Mouse (Mus musculus) gastrocnemius, postnatal 4 days (tissue): ENCODE measurements around the gene Lgals4. TPM values are rescaled to one million over a fixed set of nuclear protein-coding genes. Genes with fewer than 3 reads are reported as not detected.
"Not testable (repeated sequence)": the region's sequence is repeated elsewhere in the genome, so short reads cannot be mapped to it uniquely, and the experiment has no call there.

Experiments
- DNase-seq, 2 experiments: peaks; one replicate each; pipeline ENCODE4 v3.0.0; 2021 to 2022; ENCODE audit warnings: low spot score in 2 of 2, mixed read lengths in 2 of 2
- total RNA-seq, 2 experiments: library from RNA; stranded (reverse); gene quantifications; 2 replicates each; pipeline ENCODE4 v1.2.3; 2021

Gene Lgals4
- total RNA-seq, 2 experiments from 2014 or later = 5.3 to 8.7 TPM

- DNase-seq = no peak
Observed at GRCm38 (mm10) chr7:28862817-28863499, 29.3 kb downstream of the Lgals4 start.

GRCm38 (mm10) chr7:28863540-28863939 lies 29.9 kb downstream of the Lgals4 start, which contains the start of gene Lgals7:
Lgals7 (plus strand) TSS chr7:28863853.
- no peak for DNase-seq

GRCm38 (mm10) chr7:28864288-28864750 lies 30.7 kb downstream of the Lgals4 start:
- no peak for DNase-seq

GRCm38 (mm10) chr7:28865481-28866300 lies 32.0 kb downstream of the Lgals4 start:
- peak; percentile 54 to 79 for DNase-seq

GRCm38 (mm10) chr7:28866769-28867507 lies 33.3 kb downstream of the Lgals4 start:
- DNase-seq = peak in 1 of 2 experiments; percentile 36

- peak in 1 of 2 experiments; percentile 80 for DNase-seq
Observed at GRCm38 (mm10) chr7:28867508-28868340, 34.1 kb downstream of the Lgals4 start.

GRCm38 (mm10) chr7:28870901-28871664 lies 37.4 kb downstream of the Lgals4 start:
- no peak for DNase-seq

- no peak for DNase-seq
Observed at GRCm38 (mm10) chr7:28874565-28874964, 40.9 kb downstream of the Lgals4 start.

GRCm38 (mm10) chr7:28876099-28876498 lies 42.4 kb downstream of the Lgals4 start:
- no peak for DNase-seq

- DNase-seq = no peak
Observed at GRCm38 (mm10) chr7:28877155-28877554, 43.5 kb downstream of the Lgals4 start.

- no peak for DNase-seq
Observed at GRCm38 (mm10) chr7:28877856-28878255, 44.2 kb downstream of the Lgals4 start.

- no peak for DNase-seq
Observed at GRCm38 (mm10) chr7:28879606-28880005, 46.0 kb downstream of the Lgals4 start.

- no peak for DNase-seq
Observed at GRCm38 (mm10) chr7:28880554-28880953, 46.9 kb downstream of the Lgals4 start.

- DNase-seq = no peak
Observed at GRCm38 (mm10) chr7:28881199-28881598, 47.5 kb downstream of the Lgals4 start, which contains the start of gene Capn12. Capn12 (plus strand) TSS chr7:28881422.

- DNase-seq = no peak
Observed at GRCm38 (mm10) chr7:28883039-28883438, 49.4 kb downstream of the Lgals4 start.

GRCm38 (mm10) chr7:28883704-28884103 lies 50.0 kb downstream of the Lgals4 start:
- DNase-seq = not testable (repeated sequence)

GRCm38 (mm10) chr7:28886486-28886885 lies 52.8 kb downstream of the Lgals4 start:
- DNase-seq = no peak

- no peak for DNase-seq
Observed at GRCm38 (mm10) chr7:28888701-28889161, 55.1 kb downstream of the Lgals4 start.
